Mouse (Mus musculus) embryo, embryonic 9.5 days (tissue): ENCODE measurements around the gene Tex261.
A peak's percentile ranks its signal among the peaks of the same experiment; 100 is the strongest.
"Not testable (repeated sequence)": the region's sequence is repeated elsewhere in the genome, so short reads cannot be mapped to it uniquely, and the experiment has no call there.

Experiments used
- DNase-seq: peaks from one replicate; pipeline ENCODE4 v3.0.0-alpha.2; 2017; ENCODE audit errors: extremely low spot score

Gene Tex261

DNA sequence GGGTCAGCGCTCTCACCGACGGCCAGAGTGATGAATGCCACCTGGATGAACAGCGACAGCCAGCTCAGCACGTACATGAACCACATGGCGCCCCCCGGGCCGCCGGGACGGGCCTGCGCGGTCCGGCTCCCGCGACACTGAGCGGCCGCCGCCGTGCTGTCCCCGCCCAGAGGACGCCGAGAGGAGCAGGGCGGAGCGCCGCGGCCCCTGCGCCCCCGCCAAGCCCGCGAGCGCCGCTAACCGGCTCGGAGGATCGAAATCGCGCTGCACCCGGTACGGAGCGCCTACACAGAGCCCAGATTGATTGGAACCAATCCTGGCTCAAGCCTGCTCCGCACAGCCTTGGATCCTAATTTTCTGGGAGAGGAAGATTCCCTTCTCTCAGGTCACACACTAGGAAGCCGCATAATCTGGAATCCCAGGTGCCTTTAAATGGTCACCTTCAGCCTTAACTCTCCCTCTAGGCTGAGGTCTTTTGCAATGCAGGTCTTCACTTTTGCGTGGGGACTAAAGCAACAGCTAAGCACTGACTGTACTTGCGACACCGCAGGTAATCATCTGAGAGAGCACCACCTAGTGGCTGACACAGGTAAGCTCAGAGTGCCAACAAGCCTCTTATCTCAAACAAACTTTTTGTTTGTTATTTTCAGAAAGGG is at the start of gene Tex261:
TSS of gene Tex261 (minus strand) at position 176 of the 656 bp plus-strand sequence.
- DNase-seq: peak; percentile 95

GRCm38 (mm10) chr6:83821856-83822255 is 46.2 kb upstream of the Tex261 start:
- no peak for DNase-seq

GRCm38 (mm10) chr6:83820727-83821515 is 45.3 kb upstream of the Tex261 start:
- no peak for DNase-seq

GRCm38 (mm10) chr6:83818996-83819395 is 43.4 kb upstream of the Tex261 start:
- DNase-seq: no peak

DNA sequence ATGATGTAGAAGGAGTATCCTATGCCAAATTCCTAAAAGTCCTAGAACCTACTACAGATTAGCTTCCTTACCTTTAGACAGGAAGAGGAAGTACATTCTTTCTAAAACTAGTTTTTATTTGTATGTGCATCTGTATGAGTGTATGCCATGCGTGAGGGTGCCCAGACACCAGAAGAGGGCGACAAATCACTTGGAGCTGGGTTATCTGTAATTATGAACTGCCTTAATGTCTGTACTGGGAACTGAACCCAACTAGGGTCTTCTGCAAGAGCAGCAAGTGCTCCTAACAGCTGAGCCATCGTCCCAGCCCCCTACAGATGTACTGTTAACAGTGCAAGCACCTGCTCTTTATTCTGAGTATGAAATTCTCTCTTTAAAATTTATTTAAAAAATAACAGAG is 40.2 kb upstream of the Tex261 start:
- no peak for DNase-seq

DNA sequence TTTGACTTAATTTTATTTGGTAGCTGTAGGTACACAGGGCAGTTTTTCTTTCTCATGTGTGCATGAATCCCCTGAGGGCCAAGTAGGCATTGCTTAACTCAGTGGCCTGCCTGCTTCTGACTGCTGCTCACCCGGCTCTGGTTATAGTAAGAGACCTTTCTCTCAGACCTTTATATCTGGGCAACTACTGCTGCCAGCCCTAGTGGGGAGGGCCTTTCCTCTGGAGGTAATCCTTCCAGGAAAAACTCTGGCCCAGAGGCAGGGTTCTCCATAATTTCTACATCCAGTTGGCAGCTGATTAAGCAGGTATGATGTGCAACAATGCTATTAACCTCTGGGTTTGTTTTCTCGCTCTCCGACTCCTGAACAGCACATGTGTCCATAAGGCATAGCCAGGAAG is 27.2 kb upstream of the Tex261 start:
- no peak for DNase-seq

GRCm38 (mm10) chr6:83802033-83802432 is 26.4 kb upstream of the Tex261 start:
- DNase-seq: no peak

DNA sequence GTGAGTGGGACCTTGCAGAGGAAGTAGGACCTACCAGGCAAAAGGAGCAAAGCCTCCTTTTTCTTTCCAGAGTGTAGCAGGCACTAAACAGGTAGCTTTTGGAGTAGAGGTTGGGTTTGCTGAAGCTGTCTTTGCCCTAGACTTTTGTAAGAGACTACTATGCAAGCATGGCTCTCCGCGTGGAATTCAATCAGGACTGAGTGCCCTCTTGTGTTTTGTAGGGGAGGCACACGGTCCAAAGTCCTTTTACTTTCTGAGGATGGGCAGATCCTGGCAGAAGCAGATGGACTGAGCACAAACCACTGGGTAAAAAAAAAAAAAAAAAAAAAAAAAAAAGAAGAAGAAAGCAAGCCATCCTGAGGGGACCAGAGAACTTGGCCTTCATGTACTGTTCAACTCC is 21.1 kb upstream of the Tex261 start:
- no peak for DNase-seq

DNA sequence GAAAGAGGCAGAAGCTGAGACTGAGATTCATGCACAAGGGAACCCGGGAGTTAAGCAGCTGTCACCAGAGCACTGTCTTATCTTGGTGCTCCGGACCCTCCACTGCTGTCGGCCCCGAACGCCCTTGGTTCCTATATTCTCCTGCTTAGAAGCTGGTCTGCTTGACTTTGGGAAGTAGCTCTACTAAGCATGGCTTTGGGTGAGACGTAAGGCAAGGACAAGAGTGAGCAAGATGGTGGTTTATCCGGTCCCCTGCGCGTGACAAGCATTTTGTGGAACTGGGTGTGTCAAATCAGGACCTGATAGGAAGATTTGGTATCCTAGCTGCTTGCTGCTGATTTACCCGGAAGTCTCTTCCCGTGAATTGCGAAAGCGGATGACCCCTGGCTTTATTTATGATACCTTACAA is 19.9 kb upstream of the Tex261 start:
- no peak for DNase-seq

DNA sequence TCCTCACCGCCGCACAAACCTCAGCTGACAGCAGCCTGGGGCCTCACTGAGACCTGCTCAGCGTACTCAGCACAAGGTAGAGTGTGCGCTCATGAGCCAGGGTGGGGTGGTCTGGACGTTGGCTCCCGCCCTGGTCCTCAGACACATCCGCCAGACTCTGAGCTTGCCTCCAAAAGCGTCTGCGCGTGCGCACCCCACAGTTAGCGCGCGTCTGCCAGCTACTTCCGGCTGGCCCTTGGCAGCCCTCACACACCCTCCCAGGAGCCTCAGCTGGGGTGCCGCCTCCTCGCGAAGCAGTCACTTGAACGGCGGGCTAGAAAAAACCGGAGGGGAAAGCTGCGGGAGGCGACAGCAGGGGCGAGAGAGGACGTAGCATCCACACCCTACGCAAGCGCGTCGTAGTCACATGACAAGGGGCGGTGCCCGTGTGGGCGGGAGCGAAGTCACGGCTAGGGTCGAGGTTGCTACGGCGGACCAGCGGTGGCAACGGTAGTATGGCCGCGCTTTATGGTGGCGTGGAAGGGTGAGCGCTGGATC is 19.2 kb upstream of the Tex261 start, which contains the start of gene Nagk:
TSS of gene Nagk (plus strand) at position 223 of the 537 bp plus-strand sequence.
- peak; percentile 94 for DNase-seq

GRCm38 (mm10) chr6:83791251-83791890 is 15.8 kb upstream of the Tex261 start:
- no peak for DNase-seq

- DNase-seq: not testable (repeated sequence)
Observed at GRCm38 (mm10) chr6:83790533-83790932, 14.9 kb upstream of the Tex261 start.

DNA sequence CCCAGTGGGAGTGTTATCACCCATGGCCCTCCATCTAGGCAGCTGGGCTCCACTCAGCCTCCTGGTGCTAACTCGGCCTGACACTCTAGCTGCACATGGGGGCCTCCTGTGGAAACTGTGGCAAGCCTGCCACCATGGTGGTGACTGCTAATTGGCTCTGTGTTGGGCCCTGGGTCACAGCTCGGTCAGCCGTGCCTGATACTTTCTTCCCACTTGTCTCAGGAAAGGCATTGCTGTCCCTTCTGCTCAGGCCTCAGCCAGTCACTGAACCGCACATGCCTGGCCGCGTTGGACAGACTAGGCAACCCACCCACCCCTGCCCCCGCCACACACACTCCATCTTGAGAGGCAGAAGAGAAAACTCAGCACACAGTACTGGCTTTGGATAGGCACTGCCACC is 12.9 kb upstream of the Tex261 start:
- DNase-seq: peak; percentile 36

GRCm38 (mm10) chr6:83786426-83786825 is 10.8 kb upstream of the Tex261 start:
- DNase-seq: no peak

GRCm38 (mm10) chr6:83779026-83779425 is 3.4 kb upstream of the Tex261 start:
- DNase-seq: peak; percentile 54

DNA sequence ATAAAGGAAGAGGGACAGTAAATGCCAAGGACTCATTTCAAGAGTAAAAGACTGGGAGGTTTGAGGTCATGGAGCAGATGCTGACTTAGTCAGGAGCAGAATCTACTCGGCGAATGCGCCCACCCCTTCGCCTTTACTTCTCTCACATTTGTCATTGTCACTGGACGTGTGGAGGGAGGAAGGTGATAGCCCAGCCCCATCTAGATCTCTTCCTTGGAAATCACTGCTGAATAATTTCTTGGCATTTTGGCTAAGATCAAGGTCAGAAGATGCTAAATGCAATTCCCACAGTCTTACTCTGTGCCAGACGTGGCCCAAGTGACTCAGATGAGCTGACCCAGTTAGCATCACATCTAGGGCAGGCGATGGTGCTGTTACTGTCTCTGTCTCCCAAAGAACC is 2.7 kb upstream of the Tex261 start:
- no peak for DNase-seq

GRCm38 (mm10) chr6:83774781-83775563 is 641 bp downstream of the Tex261 start:
- DNase-seq: peak; percentile 39

- DNase-seq: no peak
Observed at GRCm38 (mm10) chr6:83774126-83774525, 1.5 kb downstream of the Tex261 start.

DNA sequence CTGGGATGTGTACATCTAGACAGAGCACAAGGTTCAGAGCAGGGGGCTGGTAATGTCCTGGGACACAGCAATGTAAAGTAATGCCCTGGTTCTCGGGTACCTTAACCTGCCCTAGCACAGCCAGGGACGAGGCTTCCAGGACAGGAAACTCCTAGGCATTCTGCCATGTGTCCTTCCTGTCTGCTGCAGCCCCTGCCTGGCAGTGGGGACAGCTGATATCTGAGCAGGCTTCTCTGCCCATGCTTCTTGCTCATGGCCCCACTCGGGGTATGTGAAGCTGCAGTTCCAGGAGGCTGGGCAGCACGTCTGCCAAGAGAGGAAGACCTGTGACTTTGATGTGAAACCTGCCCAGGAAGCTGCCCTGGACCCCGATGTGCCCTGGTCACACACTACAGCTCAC is 7.1 kb downstream of the Tex261 start:
- DNase-seq: no peak

- no peak for DNase-seq
Observed at GRCm38 (mm10) chr6:83766982-83767381, 8.6 kb downstream of the Tex261 start.

- peak; percentile 34 for DNase-seq
Observed at GRCm38 (mm10) chr6:83762880-83763431, 12.7 kb downstream of the Tex261 start.
